Mouse (Mus musculus) Patski (cell line): Measurements from ENCODE around the gene Emx1. TPM values are rescaled to one million over a fixed set of nuclear protein-coding genes. Genes with fewer than 3 reads are reported as not detected.

Experiments used
- ATAC-seq: fragments of 100-300 bp; one replicate; pipeline ENCODE4 v1.8.0; 2021
- CTCF ChIA-PET: fragments of 350-600 bp; sonication (Branson Sonifier 250); formaldehyde crosslinking; loops from one replicate; lab custom pipeline; 2022; ENCODE audit warnings: inconsistent platforms; lab: Charles Lee
- POLR2A ChIA-PET: fragments of 350-600 bp; sonication (Branson Sonifier 250); formaldehyde crosslinking; loops from one replicate; lab custom pipeline; 2022; ENCODE audit warnings: antibody characterized with exemption, inconsistent platforms; lab: Charles Lee
- DNase-seq: peaks from one replicate; pipeline ENCODE4 v3.0.0-alpha.2; 2011; ENCODE audit warnings: low read depth, low spot score
- H3K27me3 ChIP-seq: fragments of 371-371 bp; one replicate; pipeline ENCODE4 v1.5.1; 2021
- CTCF ChIP-seq: fragments of 100-300 bp; IDR thresholded peaks from one replicate; pipeline ENCODE4 v1.5.1; 2021
- in situ Hi-C: fragments of 300-500 bp; cut with MboI; formaldehyde crosslinking; loops from 3 replicates; pipeline ENCODE4 v1.11.1; 2018; ENCODE audit warnings: low pct_unique_long_range_greater_than_20kb, mixed read lengths
- polyA plus RNA-seq: library from polyadenylated mRNA; unstranded; gene quantifications from one replicate; pipeline ENCODE4 v1.2.3, GENCODE M21; 2021

The Emx1 gene
- polyA plus RNA-seq, 1 experiment from 2014 or later, result not detected

DNA sequence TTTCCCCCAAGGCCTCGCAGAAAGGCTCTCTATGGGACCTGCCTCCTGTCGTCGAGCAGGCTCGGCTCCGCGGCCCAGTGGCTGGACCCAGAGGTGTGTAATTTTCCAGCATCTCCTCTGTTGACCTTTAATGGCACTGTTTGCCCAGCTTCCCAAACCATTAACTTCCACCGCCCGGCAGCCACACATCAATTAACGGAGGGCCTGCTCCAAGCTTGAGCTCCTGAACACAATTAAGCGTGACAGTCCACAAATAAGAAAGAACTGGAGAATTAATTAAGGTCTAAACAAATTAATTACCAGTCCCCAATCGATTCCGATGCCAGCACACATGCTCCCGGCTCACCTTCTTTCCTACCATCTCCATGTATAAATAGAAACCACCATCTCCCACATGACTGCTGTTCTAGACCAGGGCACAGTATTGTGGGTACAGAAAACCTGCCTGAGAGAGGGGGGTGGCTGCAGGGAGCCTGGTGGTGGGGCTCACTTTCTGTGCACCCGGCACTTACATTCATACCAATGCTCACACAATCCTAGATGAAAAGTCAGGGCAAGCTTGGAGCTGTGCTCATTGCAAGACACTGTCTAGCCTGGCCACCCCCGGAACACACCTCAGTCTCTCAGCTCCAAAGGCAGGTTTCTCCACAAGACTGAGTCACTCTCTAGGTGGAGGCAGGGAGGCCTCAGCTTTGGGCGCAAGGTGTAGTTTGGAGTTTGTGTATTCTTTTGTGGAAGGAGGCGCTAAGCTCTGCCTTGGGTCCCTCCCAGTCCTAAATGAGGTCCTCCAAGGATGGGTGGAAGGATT is 65.2 kb downstream of the Emx1 start:
- CTCF ChIA-PET, result interaction anchor here (0.8 to 1.4 kb wide), 3 partner anchors 8 to 20 kb away, joined by 3 to 6 read pairs (median 3); no protein-coding TSS in a partner anchor

DNA sequence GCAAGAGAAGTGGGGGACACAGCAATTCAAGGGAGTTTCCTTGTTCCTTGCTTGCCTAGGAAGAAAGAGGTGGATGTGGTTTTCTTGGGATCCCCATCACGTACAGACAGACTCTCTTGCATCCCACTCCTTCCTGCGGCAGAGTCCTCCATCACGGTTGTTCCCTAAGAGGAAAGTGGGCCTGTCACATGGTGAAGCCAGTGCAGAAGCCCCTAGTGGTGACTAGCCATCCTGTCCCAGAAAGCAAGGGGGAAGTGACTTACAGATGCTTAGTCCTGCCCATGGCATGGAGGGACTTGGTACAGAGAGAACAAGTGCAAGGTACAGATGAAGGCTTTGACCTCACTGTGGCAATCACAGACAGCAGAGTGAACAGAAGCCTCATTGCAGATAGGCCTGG is 66.0 kb downstream of the Emx1 start:
- no peak for TF ChIP-seq CTCF
- POLR2A ChIA-PET, result interaction anchor here (0.6 to 1.0 kb wide), 3 partner anchors 74 to 148 kb away, joined by 3 to 7 read pairs (median 4); no protein-coding TSS in a partner anchor

More for the DNA sequence above, 65.2 kb downstream of the Emx1 start:
- H3K27me3 ChIP-seq, result no peaks in the 10 kb centered on the region
- in situ Hi-C loops, result no loop called here
- ATAC-seq, result no peak
- POLR2A ChIA-PET, result interaction anchor here (0.6 kb wide), 3 partner anchors 65 to 148 kb away, joined by 3 to 7 read pairs (median 4); no protein-coding TSS in a partner anchor
- TF ChIP-seq CTCF, result no peak
- no peak for DNase-seq

More for the DNA sequence above, 66.0 kb downstream of the Emx1 start:
- in situ Hi-C loops, result no loop called here
- no peaks in the 10 kb centered on the region for H3K27me3 ChIP-seq
- ATAC-seq (no peak), DNase-seq (no peak)
- CTCF ChIA-PET, result interaction anchor here (0.8 to 1.4 kb wide), 3 partner anchors 10 to 19 kb away, joined by 3 read pairs; no protein-coding TSS in a partner anchor

Other genes starting within 250 kb of the Emx1 start
- gene Exoc6b, start 117.9 kb upstream of the Emx1 start, polyA plus RNA-seq, result 32.4 TPM
- gene Spr, start 49.7 kb upstream of the Emx1 start, polyA plus RNA-seq, result 73.1 TPM
- 10.9 TPM for gene Sfxn5, start 146.0 kb downstream of the Emx1 start, polyA plus RNA-seq
- gene Rab11fip5, start 187.2 kb downstream of the Emx1 start, polyA plus RNA-seq, result 151 TPM
- not detected for gene Noto, start 236.4 kb downstream of the Emx1 start, polyA plus RNA-seq
- 51.8 TPM for gene Smyd5, start 244.6 kb downstream of the Emx1 start, polyA plus RNA-seq